Mouse (Mus musculus) heart, embryonic 12.5 days (tissue): Measurements from ENCODE around the gene Rora. TPM values are rescaled to one million over a fixed set of nuclear protein-coding genes. Genes with fewer than 3 reads are reported as not detected.

ENCODE experiments used
- ATAC-seq: fragments of 200-750 bp; cut with Nextera tagmentation; 2 replicates; pipeline ENCODE4 v1.8.0; 2017; ENCODE audit warnings: moderate TSS enrichment, moderate library complexity; ENCODE audit not compliant: insufficient number of reproducible peaks, low FRiP score
- H3K27ac ChIP-seq: fragments of 300-500 bp; sonication (generic); 2 replicates; pipeline ENCODE4 v1.5.1; 2016; ENCODE audit warnings: mild to moderate bottlenecking, moderate library complexity; ENCODE audit not compliant: poor library complexity, severe bottlenecking
- H3K27me3 ChIP-seq: fragments of 300-500 bp; sonication (generic); replicated peaks from 2 replicates; pipeline ENCODE4 v1.6.1; 2016; ENCODE audit warnings: mild to moderate bottlenecking, moderate library complexity
- H3K36me3 ChIP-seq: fragments of 300-500 bp; sonication (generic); 2 replicates; pipeline ENCODE4 v1.6.1; 2016; ENCODE audit warnings: mild to moderate bottlenecking, moderate library complexity
- H3K4me1 ChIP-seq: fragments of 300-500 bp; sonication (generic); replicated peaks from 2 replicates; pipeline ENCODE4 v1.6.1; 2016; ENCODE audit warnings: mild to moderate bottlenecking
- H3K4me2 ChIP-seq: fragments of 300-500 bp; sonication (generic); 2 replicates; pipeline ENCODE4 v1.6.1; 2016; ENCODE audit warnings: mild to moderate bottlenecking, moderate library complexity
- H3K4me3 ChIP-seq: fragments of 300-500 bp; sonication (generic); 2 replicates; pipeline ENCODE4 v1.5.1; 2016; ENCODE audit warnings: mild to moderate bottlenecking
- H3K9ac ChIP-seq: fragments of 300-500 bp; sonication (generic); 2 replicates; pipeline ENCODE4 v1.6.1; 2016; ENCODE audit warnings: mild to moderate bottlenecking, moderate library complexity
- H3K9me3 ChIP-seq: fragments of 300-500 bp; sonication (generic); replicated peaks from 2 replicates; pipeline ENCODE4 v1.6.1; 2016; ENCODE audit warnings: mild to moderate bottlenecking, moderate library complexity
- WGBS: fragments of 180-500 bp; shearing (Covaris S2); methylation state at CpG from one replicate; pipeline ENCODE4 v1.1.7; 2016; 5-methylcytosine and 5-hydroxymethylcytosine counted together
- polyA plus RNA-seq: library from polyadenylated mRNA; unstranded; fragments of >200 nt; fragmentation: Nextera tagmentation; extraction: Ambion mirVana; gene quantifications from 2 replicates; pipeline ENCODE4 v1.2.1, GENCODE M21; 2016

Rora gene
- polyA plus RNA-seq, 1 experiment from 2014 or later, result 7.6 TPM

DNA sequence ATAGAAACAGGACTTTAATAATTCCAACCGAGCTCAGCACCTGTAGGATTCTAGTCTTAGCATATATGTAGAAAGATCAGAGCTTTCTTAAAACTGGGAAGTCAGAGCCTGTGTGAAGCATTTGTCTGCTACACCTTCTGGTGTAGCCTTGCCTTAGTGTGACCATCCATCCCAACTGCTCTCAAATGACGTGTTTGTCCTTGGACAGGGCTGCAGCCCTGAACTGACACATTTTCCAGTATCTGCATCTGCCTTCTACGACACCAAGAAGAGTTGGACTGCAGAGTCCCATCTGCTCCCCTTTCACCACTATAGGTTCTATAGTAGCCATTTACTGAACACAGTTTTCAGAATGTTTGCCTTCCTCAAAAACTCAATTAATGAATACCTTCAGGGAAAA lies 776.9 kb downstream of the Rora start:
- H3K27me3 ChIP-seq, result no peaks in the 10 kb centered on the region
- peaks cover 11% of the 10 kb centered on the region for H3K4me1 ChIP-seq
- no peak overlapping the region for H3K4me3 ChIP-seq
- WGBS, result 89% methylated on average over 3 of the region's 3 CpGs
- H3K9me3 ChIP-seq, result no peaks in the 10 kb centered on the region
- no peak for ATAC-seq
- H3K4me2 ChIP-seq, result no peak overlapping the region
- H3K27ac ChIP-seq, result no peak overlapping the region
- no peak overlapping the region for H3K9ac ChIP-seq
- peaks cover 37% of the 10 kb centered on the region for H3K36me3 ChIP-seq

DNA sequence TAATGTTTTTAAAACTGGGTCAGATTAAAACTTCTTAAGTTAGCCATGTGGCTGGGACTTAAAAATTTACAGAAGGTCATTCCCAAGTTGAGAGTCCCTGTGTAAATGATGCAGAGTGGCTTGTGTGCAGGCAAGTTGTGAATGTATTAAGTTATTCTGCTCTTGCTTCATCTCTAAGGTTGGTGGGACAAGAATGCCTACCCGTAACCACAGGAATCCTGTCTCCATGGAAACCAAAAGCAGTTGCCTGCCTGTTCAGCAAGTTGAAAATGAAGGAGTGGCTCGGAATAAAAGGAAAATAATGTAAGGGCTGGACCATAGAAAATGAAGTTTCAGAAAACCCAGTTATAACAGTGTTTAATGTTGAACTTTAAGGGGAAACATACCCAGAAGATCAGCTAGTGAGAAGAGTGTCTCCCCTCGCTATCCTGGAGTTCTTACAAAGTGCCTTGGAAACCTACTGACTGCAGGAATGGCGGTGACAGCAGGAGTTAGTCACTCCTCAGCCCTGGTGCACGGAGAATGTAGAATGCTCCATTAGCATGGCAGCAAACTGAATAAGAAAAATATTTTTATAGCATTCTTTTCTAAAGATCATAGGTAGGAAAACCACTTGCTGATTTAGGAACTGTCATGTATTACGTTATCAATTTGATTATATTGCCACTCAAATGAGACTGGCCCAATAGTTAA lies 778.4 kb downstream of the Rora start:
- Histone ChIP-seq H3K36me3 (peaks cover 26% of the 10 kb centered on the region), H3K9ac (no peak overlapping the region), H3K4me2 (no peak overlapping the region), H3K27me3 (no peaks in the 10 kb centered on the region), H3K27ac (no peak overlapping the region; the same call in 1 of the 2 replicates), H3K9me3 (no peaks in the 10 kb centered on the region), H3K4me1 (peaks cover 11% of the 10 kb centered on the region), H3K4me3 (no peak overlapping the region)
- WGBS, result 41% methylated on average over 6 of the region's 6 CpGs
- ATAC-seq, result no peak

DNA sequence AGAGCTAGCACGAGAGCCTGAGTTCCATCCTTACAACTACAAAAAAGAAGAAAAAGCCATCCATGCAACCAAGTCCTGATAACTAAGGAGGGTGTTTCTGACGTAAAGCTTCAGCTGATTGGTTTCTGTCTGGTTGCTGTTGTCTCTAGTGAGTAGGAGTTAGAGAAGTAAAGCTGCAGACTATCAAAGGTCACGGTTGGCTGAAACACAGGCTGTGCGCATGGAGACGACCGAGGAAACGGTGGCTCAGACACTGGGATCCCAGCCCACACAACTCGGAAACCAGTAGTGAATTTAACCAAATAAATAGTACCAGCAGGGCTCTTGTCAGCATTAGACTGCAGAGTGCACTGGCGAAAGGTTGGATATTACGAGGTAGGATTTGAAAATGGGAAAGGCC lies 781.6 kb downstream of the Rora start:
- H3K36me3 ChIP-seq, result peaks cover 8% of the 10 kb centered on the region
- WGBS, result 73% methylated on average over 10 of the region's 10 CpGs

DNA sequence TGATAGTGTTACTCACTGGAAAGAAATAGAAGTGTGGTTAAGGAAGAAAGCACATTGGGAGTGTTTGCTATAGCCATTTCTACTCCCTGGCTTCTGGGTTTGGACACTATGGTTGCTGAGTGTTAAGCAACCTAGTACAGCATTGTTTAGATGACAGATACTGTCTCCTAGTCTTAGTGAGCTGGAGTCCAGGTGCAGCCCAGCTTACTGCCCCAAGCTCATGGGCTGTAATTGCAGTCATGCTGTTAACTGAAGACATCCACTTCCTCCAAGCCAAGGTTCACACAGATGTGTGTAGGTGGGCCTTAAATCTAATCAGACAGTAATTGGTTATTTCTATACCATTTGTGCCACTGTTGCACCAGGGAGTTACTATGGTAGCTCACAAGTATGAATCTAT lies 782.1 kb downstream of the Rora start:
- H3K9me3 ChIP-seq, result no peaks in the 10 kb centered on the region
- no peak for ATAC-seq
- H3K4me3 ChIP-seq, result no peak overlapping the region
- no peak overlapping the region for H3K9ac ChIP-seq
- H3K4me1 ChIP-seq, result peaks cover 19% of the 10 kb centered on the region
- H3K36me3 ChIP-seq, result peaks cover 4% of the 10 kb centered on the region; the same call in 1 of the 2 replicates
- no peak overlapping the region for H3K4me2 ChIP-seq
- no peak overlapping the region for H3K27ac ChIP-seq
- H3K27me3 ChIP-seq, result no peaks in the 10 kb centered on the region

More for the DNA sequence above, 781.6 kb downstream of the Rora start:
- Histone ChIP-seq H3K4me3 (no peak overlapping the region), H3K4me2 (no peak overlapping the region), H3K4me1 (peaks cover 17% of the 10 kb centered on the region), H3K9ac (no peak overlapping the region), H3K9me3 (no peaks in the 10 kb centered on the region), H3K27ac (no peak overlapping the region), H3K27me3 (no peaks in the 10 kb centered on the region)
- ATAC-seq, result no peak
